Mouse (Mus musculus): ENCODE data around the gene Mblac2. TPM values are rescaled to one million over a fixed set of nuclear protein-coding genes. Genes with fewer than 3 reads are reported as not detected.
A peak's percentile ranks its signal among the peaks of the same experiment; 100 is the strongest.

The Mblac2 gene
- polyA plus RNA-seq, 1 experiment = 3.3 TPM

DNA sequence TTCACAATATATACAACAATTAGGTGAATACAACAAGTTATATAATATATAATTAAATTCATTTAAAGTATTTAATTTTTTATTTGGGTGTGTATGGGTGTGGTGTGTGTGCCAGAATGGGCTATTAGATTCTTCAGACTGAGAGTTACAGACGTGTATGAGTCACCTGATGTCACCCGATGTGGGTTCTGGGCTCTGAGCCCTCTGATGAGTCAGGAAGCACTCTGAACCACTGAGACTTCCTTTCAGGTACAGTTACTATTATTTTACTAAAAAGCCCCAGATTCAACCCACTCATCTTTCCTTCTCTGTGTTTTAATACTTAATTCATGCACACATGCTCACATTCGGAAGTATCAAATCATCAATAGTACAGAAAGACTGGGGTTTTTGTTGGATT, 26.3 kb upstream of the Mblac2 start:
- TF ChIP-seq POLR2A (IDR thresholded peaks at IDR 0.05; ENCODE audit: low read depth, low read length) (no peak), CTCF (conservative IDR thresholded peaks at IDR 0.05; ENCODE audit: insufficient read depth, insufficient read length, low read depth, low read length) (no peak)

GRCm38 (mm10) chr13:81689587-81689986, 21.6 kb upstream of the Mblac2 start:
- H3K4me3 ChIP-seq (ENCODE audit: insufficient read depth, low read depth, low read length) = no peak overlapping the region
- no peak overlapping the region for H3K27ac ChIP-seq (ENCODE audit: insufficient read depth, low read depth, low read length)
- 87% methylated on average over 3 of the region's 3 CpGs for WGBS
- TF ChIP-seq CTCF (conservative IDR thresholded peaks at IDR 0.05; ENCODE audit: insufficient read depth, insufficient read length, low read depth, low read length) (no peak), POLR2A (IDR thresholded peaks at IDR 0.05; ENCODE audit: low read depth, low read length) (no peak)
- H3K36me3 ChIP-seq (ENCODE audit: control insufficient read depth, insufficient read depth, low read length) = no peaks in the 10 kb centered on the region
- no peaks in the 10 kb centered on the region for H3K4me1 ChIP-seq (ENCODE audit: control insufficient read depth, insufficient read depth, low read length)
- H3K27me3 ChIP-seq (replicated peaks; ENCODE audit: control insufficient read depth, insufficient read depth, low read length) = no peaks in the 10 kb centered on the region
- no peak for DNase-seq

More for the DNA sequence above, 26.3 kb upstream of the Mblac2 start:
- H3K4me3 ChIP-seq (ENCODE audit: insufficient read depth, low read depth, low read length) = no peak overlapping the region
- no peak for DNase-seq
- no peaks in the 10 kb centered on the region for H3K4me1 ChIP-seq (ENCODE audit: control insufficient read depth, insufficient read depth, low read length)
- no peak overlapping the region for H3K27ac ChIP-seq (ENCODE audit: insufficient read depth, low read depth, low read length)
- no peaks in the 10 kb centered on the region for H3K36me3 ChIP-seq (ENCODE audit: control insufficient read depth, insufficient read depth, low read length)
- H3K27me3 ChIP-seq (replicated peaks; ENCODE audit: control insufficient read depth, insufficient read depth, low read length) = no peaks in the 10 kb centered on the region
- 87% methylated on average over 3 of the region's 3 CpGs for WGBS

GRCm38 (mm10) chr13:81690477-81690876, 20.7 kb upstream of the Mblac2 start:
- Histone ChIP-seq H3K4me1 (ENCODE audit: control insufficient read depth, insufficient read depth, low read length) (no peaks in the 10 kb centered on the region), H3K4me3 (ENCODE audit: insufficient read depth, low read depth, low read length) (no peak overlapping the region), H3K36me3 (ENCODE audit: control insufficient read depth, insufficient read depth, low read length) (no peaks in the 10 kb centered on the region), H3K27ac (ENCODE audit: insufficient read depth, low read depth, low read length) (no peak overlapping the region), H3K27me3 (replicated peaks; ENCODE audit: control insufficient read depth, insufficient read depth, low read length) (no peaks in the 10 kb centered on the region)
- WGBS = 86% methylated on average over 10 of the region's 10 CpGs
- no peak for TF ChIP-seq CTCF (conservative IDR thresholded peaks at IDR 0.05; ENCODE audit: insufficient read depth, insufficient read length, low read depth, low read length)
- TF ChIP-seq POLR2A (IDR thresholded peaks at IDR 0.05; ENCODE audit: low read depth, low read length) = no peak
- no peak for DNase-seq

DNA sequence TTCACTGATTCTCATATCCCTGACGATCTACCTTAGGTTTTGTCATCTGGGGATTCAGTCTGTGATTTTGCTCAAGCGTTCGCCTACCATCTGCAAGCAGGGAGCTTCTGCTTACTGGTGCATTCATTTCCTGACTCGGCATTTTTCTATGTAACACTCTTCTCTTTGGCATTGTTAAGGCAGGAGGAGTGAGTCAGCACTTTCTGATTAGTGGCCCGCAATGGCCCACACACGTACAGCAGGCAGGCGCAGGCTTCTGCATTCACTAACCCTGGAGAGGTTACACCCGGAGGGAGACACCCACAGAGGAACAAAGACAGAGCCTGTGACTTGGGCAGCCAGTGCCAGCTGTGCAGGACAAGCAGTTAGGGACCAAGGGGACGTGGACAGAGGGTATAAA, 19.5 kb upstream of the Mblac2 start:
- 51% methylated on average over 9 of the region's 9 CpGs for WGBS
- no peak overlapping the region for H3K4me3 ChIP-seq (ENCODE audit: insufficient read depth, low read depth, low read length)
- no peaks in the 10 kb centered on the region for H3K4me1 ChIP-seq (ENCODE audit: control insufficient read depth, insufficient read depth, low read length)
- no peak for TF ChIP-seq CTCF (conservative IDR thresholded peaks at IDR 0.05; ENCODE audit: insufficient read depth, insufficient read length, low read depth, low read length)
- H3K27me3 ChIP-seq (replicated peaks; ENCODE audit: control insufficient read depth, insufficient read depth, low read length) = no peaks in the 10 kb centered on the region
- H3K27ac ChIP-seq (ENCODE audit: insufficient read depth, low read depth, low read length) = no peak overlapping the region
- no peaks in the 10 kb centered on the region for H3K36me3 ChIP-seq (ENCODE audit: control insufficient read depth, insufficient read depth, low read length)
- peak; percentile 23 for DNase-seq

- Histone ChIP-seq H3K27ac (ENCODE audit: insufficient read depth, low read depth, low read length) (no peak overlapping the region), H3K4me3 (ENCODE audit: insufficient read depth, low read depth, low read length) (no peak overlapping the region), H3K4me1 (ENCODE audit: control insufficient read depth, insufficient read depth, low read length) (no peaks in the 10 kb centered on the region), H3K27me3 (replicated peaks; ENCODE audit: control insufficient read depth, insufficient read depth, low read length) (no peaks in the 10 kb centered on the region), H3K36me3 (ENCODE audit: control insufficient read depth, insufficient read depth, low read length) (no peaks in the 10 kb centered on the region)
- no peak for DNase-seq
- 93% methylated on average over 12 of the region's 12 CpGs for WGBS
- no peak for TF ChIP-seq POLR2A (IDR thresholded peaks at IDR 0.05; ENCODE audit: low read depth, low read length)
- no peak for TF ChIP-seq CTCF (conservative IDR thresholded peaks at IDR 0.05; ENCODE audit: insufficient read depth, insufficient read length, low read depth, low read length)
Observed at GRCm38 (mm10) chr13:81694446-81694845, 16.7 kb upstream of the Mblac2 start.

DNA sequence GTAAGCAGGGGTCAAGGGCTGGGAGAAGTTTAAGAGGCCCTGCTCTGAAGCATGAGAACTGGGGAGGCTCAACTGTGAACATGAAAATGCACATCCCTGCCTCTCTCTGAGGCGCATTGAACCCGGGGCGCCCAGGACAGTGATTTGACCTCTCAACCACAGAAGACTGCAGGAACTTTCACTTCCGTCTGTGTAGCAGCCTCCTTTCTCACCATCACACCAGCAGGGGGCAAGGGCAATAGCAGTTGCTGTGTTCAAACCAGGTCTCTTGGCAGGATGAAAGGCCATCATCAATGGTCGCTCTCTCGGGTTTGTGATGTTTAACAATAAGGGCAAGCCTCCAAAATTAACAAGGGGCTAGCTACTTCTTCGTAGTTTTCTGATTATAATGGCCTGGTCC, 8.0 kb upstream of the Mblac2 start:
- H3K4me3 ChIP-seq (ENCODE audit: insufficient read depth, low read depth, low read length) = no peak overlapping the region
- H3K4me1 ChIP-seq (ENCODE audit: control insufficient read depth, insufficient read depth, low read length) = no peaks in the 10 kb centered on the region
- no peak for DNase-seq
- no peaks in the 10 kb centered on the region for H3K36me3 ChIP-seq (ENCODE audit: control insufficient read depth, insufficient read depth, low read length)
- WGBS = 81% methylated on average over 7 of the region's 7 CpGs
- no peaks in the 10 kb centered on the region for H3K27me3 ChIP-seq (replicated peaks; ENCODE audit: control insufficient read depth, insufficient read depth, low read length)
- no peak for TF ChIP-seq CTCF (conservative IDR thresholded peaks at IDR 0.05; ENCODE audit: insufficient read depth, insufficient read length, low read depth, low read length)
- no peak for TF ChIP-seq POLR2A (IDR thresholded peaks at IDR 0.05; ENCODE audit: low read depth, low read length)
- no peak overlapping the region for H3K27ac ChIP-seq (ENCODE audit: insufficient read depth, low read depth, low read length)

GRCm38 (mm10) chr13:81703621-81704020, 7.5 kb upstream of the Mblac2 start:
- Histone ChIP-seq H3K27me3 (replicated peaks; ENCODE audit: control insufficient read depth, insufficient read depth, low read length) (no peaks in the 10 kb centered on the region), H3K36me3 (ENCODE audit: control insufficient read depth, insufficient read depth, low read length) (no peaks in the 10 kb centered on the region), H3K27ac (ENCODE audit: insufficient read depth, low read depth, low read length) (no peak overlapping the region), H3K4me3 (ENCODE audit: insufficient read depth, low read depth, low read length) (no peak overlapping the region), H3K4me1 (ENCODE audit: control insufficient read depth, insufficient read depth, low read length) (no peaks in the 10 kb centered on the region)
- no peak for TF ChIP-seq CTCF (conservative IDR thresholded peaks at IDR 0.05; ENCODE audit: insufficient read depth, insufficient read length, low read depth, low read length)
- no peak for TF ChIP-seq POLR2A (IDR thresholded peaks at IDR 0.05; ENCODE audit: low read depth, low read length)
- 89% methylated on average over 9 of the region's 9 CpGs for WGBS
- DNase-seq = no peak

GRCm38 (mm10) chr13:81706311-81706710, 4.8 kb upstream of the Mblac2 start:
- DNase-seq = no peak
- H3K27me3 ChIP-seq (replicated peaks; ENCODE audit: control insufficient read depth, insufficient read depth, low read length) = no peaks in the 10 kb centered on the region
- WGBS = 97% methylated on average over 5 of the region's 5 CpGs
- no peak overlapping the region for H3K4me3 ChIP-seq (ENCODE audit: insufficient read depth, low read depth, low read length)
- no peak overlapping the region for H3K27ac ChIP-seq (ENCODE audit: insufficient read depth, low read depth, low read length)
- TF ChIP-seq CTCF (conservative IDR thresholded peaks at IDR 0.05; ENCODE audit: insufficient read depth, insufficient read length, low read depth, low read length) = no peak
- H3K36me3 ChIP-seq (ENCODE audit: control insufficient read depth, insufficient read depth, low read length) = no peaks in the 10 kb centered on the region
- no peaks in the 10 kb centered on the region for H3K4me1 ChIP-seq (ENCODE audit: control insufficient read depth, insufficient read depth, low read length)
